Mouse (Mus musculus) G1E (cell line): ENCODE data around the gene Mpig6b.

ENCODE experiments used
- CTCF ChIP-seq: IDR thresholded peaks from 2 replicates; pipeline ENCODE4 v1.5.1; 2012; ENCODE audit warnings: low read depth, low read length, inconsistent platforms, mixed read lengths
- GATA1 ChIP-seq: IDR thresholded peaks from 2 replicates; pipeline ENCODE4 v1.6.1; 2012; ENCODE audit warnings: borderline replicate concordance, low read length, inconsistent platforms, mixed read lengths
- POLR2AphosphoS5 ChIP-seq: IDR thresholded peaks from 2 replicates; pipeline ENCODE4 v1.6.1; 2012; ENCODE audit warnings: low read depth, low read length, inconsistent platforms; ENCODE audit not compliant: insufficient replicate concordance
- TAL1 ChIP-seq: conservative IDR thresholded peaks from 2 replicates; pipeline ENCODE4 v1.6.1; 2012; ENCODE audit warnings: low read depth, low read length, inconsistent platforms, mixed read lengths

DNA sequence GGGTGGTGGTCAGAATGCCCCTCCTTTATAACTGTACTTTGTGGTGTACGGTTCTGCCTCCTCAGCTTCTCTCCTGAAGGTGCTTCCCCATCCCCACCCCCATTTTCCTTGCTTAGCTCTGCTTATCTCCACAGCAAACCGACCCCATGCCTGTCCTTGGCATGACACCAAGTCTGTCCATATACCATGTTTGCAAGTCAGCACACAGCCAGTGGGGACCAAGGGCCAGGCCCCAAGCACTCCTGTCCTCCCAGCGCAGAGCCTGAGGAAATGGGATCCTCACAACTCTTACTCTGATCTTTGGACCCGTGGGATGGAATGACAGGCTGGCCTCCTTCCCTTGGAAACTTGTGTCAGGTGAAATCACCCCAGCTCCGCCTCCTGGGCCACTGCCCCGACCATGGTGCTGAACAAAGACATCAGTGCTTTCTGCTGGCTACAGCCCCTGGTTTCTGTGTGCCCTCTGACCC is 37.3 kb upstream of the Mpig6b start:
- TF ChIP-seq CTCF: no peak
- TF ChIP-seq TAL1: no peak
- no peak for TF ChIP-seq GATA1
- no peak for TF ChIP-seq POLR2AphosphoS5
